Mouse (Mus musculus): ENCODE results near the gene Sqstm1. TPM values are rescaled to one million over a fixed set of nuclear protein-coding genes. Genes with fewer than 3 reads are reported as not detected.

Sqstm1 gene
- total RNA-seq, 2 experiments from 2014 or later = 178 to 180 TPM

- peak; percentile 94 for DNase-seq
These were observed 524 bp downstream of the Sqstm1 start for GRCm38 (mm10) chr11:50210101-50210504.

DNA sequence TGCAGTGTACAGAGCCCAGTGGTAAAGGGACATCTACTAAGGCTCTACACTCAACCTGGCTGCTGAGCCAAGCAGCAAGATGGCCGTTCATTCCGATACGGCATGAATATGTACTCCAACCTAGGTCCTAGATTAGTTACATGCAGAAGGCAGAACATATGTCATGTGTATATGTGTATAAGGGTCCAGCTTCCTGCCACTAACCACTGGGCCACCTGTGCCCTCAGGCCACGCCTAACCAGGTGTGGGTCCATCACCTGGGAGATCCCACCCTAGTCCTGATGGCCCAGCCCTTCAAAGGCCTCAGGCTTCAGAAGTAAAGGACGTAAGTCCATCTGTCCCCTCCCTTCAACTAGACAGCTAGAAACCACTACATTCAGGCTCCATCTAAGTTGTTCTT, 2.6 kb downstream of the Sqstm1 start:
- DNase-seq = no peak

DNA sequence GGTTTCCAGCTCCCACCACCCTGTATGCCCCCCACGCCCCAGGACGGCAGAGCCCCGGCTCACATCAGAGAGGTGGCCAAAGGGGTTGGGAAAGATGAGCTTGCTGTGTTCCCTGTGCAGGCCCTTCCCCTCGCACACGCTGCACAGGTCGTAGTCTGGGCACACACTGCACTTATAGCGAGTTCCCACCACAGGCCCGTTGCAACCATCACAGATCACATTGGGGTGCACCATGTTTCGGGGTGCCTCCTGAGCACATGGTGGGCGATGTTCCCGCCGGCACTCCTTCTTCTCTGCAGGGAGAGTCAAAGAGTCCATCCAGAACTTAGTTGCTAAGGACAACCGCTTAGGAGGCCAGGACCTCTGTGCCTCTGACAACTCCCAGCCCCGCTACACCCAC, 3.3 kb downstream of the Sqstm1 start:
- DNase-seq = no peak

DNA sequence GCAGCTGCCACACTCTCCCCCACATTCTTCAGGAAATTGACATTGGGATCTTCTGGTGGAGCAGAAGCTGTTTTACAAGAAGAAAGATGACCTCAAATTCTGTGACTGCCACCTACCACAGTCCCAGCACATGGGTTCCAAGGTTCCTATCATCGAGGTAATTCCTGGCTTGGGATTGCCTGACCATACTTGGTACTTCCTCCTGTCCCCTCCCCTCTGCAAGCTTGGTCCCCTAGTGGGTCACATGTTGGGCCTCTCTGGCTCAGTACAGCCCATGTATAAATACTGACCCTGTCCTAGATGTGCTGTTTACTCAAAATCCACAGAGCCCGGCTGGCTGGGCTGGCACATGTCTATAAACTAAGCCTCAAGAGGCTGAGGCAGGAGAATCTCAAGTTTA, 4.6 kb downstream of the Sqstm1 start:
- DNase-seq = no peak

DNA sequence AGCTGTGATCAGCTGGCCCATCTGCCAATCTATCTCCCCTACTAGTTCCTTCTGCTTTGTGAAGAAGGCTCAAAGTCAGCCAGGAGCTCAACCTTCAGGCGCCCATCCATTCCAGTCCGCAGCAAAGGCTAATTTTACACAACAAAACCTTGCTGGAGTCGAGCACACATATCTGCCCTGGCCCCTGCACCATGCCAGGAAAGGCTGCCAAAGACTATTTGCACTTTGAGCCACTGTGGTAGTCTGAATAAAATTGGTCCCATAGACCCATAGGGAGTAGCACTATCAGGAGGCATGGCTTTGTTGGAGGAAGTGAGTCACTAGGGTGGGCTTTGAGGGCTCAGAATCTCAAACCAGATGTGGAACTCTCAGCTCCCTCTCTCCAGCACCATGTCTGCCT, 5.2 kb downstream of the Sqstm1 start:
- DNase-seq = no peak

GRCm38 (mm10) chr11:50203302-50203827, 7.3 kb downstream of the Sqstm1 start:
- DNase-seq = no peak

GRCm38 (mm10) chr11:50201590-50201989, 9.0 kb downstream of the Sqstm1 start:
- DNase-seq = no peak

GRCm38 (mm10) chr11:50200613-50201012, 10.0 kb downstream of the Sqstm1 start:
- no peak for DNase-seq

DNA sequence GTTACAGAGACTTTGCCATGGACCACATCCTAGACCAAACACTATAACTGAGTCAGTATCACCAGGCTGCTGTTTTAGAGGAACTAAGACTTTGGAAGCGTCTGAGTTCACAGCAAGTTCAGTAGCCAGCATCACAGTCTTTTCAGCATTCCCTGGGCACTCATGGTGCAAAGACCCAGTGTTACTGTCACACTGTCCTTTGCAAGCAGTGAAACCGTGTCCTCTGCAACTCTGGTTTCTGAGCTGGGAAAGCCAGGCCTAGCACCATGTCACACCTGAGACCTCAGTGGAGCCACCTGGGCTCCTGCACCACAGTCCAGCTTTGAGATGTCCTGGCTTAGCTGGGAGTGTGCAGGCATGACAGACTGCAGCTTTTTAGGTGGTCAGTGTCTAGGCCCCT, 11.7 kb downstream of the Sqstm1 start:
- no peak for DNase-seq

GRCm38 (mm10) chr11:50198219-50198846, 12.3 kb downstream of the Sqstm1 start:
- no peak for DNase-seq

GRCm38 (mm10) chr11:50197500-50197899, 13.1 kb downstream of the Sqstm1 start:
- no peak for DNase-seq

- no peak for DNase-seq
These were observed 15.8 kb downstream of the Sqstm1 start for GRCm38 (mm10) chr11:50194793-50195192.

GRCm38 (mm10) chr11:50194070-50194469, 16.6 kb downstream of the Sqstm1 start:
- DNase-seq = no peak

DNA sequence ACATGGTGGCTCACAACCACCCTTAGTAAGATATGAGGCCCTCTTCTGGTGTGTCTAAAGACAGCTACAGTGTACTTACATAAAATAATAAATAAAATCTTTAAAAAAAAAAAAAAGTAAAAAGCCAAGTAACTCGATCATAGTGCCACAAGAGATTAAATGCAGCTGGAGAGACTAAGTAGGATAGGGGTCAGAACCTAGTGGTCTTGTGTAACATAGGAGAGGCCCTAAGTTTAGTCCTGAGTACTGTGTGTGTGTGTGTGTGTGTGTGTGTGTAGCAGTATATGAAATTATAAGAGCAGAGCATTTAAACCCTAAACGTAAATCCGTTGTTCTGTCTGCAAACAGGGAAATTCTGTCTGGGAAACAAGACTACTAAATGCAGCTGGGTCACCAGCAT, 18.3 kb downstream of the Sqstm1 start:
- DNase-seq = no peak

- DNase-seq = no peak
These were observed 20.3 kb downstream of the Sqstm1 start for GRCm38 (mm10) chr11:50190362-50190761.

GRCm38 (mm10) chr11:50188682-50189081, 21.9 kb downstream of the Sqstm1 start:
- no peak for DNase-seq

DNA sequence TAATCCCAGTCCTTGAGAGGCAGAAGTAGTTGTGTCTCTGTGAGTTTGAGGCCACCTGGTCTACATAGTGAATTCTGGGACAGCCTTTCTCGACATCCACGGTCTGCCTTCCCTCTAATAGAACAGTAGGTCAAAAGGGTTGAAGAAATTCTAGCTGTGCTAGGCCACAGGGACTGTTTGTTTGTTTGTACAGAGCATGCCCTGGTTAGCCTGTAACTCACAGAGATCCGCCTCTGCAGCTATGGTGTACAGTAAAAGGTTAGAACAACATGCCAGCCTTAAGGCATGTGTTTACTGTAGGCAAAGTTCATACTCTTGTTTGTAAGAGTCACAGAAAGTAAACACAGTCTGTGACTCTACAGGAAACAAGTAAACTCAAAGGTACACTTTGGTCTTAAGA, 25.8 kb downstream of the Sqstm1 start:
- DNase-seq = no peak

- no peak for DNase-seq
These were observed 27.9 kb downstream of the Sqstm1 start for GRCm38 (mm10) chr11:50182702-50183101.

DNA sequence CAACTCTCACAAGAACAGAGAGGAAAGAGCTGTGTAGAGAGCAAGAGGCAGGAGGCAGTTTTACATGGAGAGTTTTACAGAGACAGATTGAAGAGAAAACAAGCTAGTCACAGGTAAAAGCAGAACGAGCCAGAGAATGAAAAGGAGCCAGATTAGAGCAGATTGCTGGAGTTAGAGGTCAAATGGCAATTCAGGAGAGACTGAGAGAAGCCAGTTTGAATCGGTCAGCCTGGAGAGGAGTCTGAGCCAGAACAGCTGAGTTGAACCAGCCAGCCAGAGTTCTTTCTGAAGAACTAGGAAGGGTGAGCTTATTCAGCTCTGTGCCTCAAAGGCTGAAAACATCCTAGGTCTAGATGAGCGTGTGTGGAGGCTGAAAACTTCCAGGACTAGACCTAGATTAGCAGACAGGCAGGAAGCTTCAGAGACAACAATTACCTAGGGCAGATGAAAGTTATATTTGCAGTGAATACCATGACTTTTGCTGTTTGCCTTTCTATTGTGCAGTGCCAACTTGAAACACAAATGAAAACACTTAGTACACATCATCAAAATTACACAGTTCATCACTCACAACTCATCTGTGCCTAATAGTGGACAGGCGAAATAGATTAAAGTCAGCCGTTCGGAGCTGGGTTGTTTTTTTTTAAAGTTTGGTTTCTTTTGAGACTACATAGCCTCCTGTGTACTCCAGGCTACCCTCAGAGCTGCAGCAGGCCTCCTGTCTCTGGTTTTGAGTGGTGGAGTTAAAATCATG, 30.0 kb downstream of the Sqstm1 start:
- DNase-seq = no peak

DNA sequence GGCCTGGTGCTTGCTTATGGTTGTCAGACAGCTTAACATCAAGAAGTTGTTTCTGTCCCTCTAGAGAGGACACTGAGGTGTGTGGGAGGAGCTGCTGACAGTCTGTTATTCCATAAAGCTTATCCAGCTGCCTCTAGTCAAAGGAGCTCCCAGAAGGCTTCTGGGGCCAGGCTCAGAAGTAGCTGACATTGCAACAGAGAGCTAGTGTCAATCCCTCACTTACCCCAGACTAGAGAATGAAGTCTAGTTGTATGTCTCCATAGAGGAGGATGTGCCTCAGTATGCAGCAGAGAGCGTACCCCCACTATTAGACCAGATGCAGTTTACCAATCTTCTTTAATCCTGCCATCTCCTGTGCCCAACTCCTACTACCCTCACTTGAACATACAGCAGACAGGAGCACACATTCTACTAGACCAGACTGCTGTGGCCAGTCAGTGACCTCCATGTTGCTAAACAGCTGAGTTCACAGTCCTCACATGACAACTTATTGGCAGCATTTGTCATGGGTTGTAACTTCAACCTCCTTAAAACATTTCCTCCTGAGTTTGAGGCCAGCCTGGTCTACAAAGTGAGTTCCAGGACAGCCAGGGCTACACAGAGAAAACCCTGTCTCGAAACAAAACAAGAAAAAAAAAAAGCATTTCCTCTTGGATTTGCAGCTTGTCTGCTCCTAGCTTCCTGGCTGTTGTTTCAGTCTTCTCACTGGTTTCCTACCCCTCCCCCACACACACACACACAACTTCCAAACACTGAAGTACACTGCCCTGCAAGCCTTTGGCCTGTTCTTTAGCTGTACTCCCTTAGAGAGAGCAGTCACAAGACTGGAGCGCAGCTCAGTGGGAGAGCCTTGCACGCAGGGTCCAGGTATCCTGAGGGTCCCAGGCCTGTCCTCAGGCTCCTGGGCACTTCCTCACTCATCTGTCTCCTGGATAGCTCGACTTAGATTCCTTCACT, 31.8 kb downstream of the Sqstm1 start:
- no peak for DNase-seq

- no peak for DNase-seq
These were observed 33.5 kb downstream of the Sqstm1 start for GRCm38 (mm10) chr11:50177111-50177510.

- no peak for DNase-seq
These were observed 34.3 kb downstream of the Sqstm1 start for GRCm38 (mm10) chr11:50176351-50176750.

- DNase-seq = peak; percentile 98
These were observed 35.9 kb downstream of the Sqstm1 start for GRCm38 (mm10) chr11:50174730-50175187.

All from heart, postnatal 4 days (tissue).